ENCODE assay signal across 25 mouse cellular contexts in genomic region chr17:51191381-51191780, GRCm38 (mm10). TPM values are rescaled to one million over a fixed set of nuclear protein-coding genes. Genes with fewer than 3 reads are reported as not detected.
DNase-seq lines count a peak whose midpoint lies in the region; ATAC-seq and TF ChIP-seq lines count a peak whose summit lies in the region.
"Had no signal": no experiment of that assay in that cellular context is flagged by ENCODE, and none has a peak within 500 bp of the region (broad histone marks: within the 10 kb centered on the region; RNA-seq: fewer than 3 reads in every experiment).

No protein-coding gene starts in this region.

- H3K36me3 ChIP-seq in liver, adult 2 months (ENCODE audit: control insufficient read depth, insufficient read depth, low read length): no peaks in the 10 kb centered on the region
- H3K36me3 ChIP-seq in liver, postnatal 0 days (replicated peaks; ENCODE audit: insufficient read depth, low read length): no peaks in the 10 kb centered on the region
- no peaks in the 10 kb centered on the region for H3K36me3 ChIP-seq in heart, embryonic 12.5 days
- H3K36me3 ChIP-seq: G1E had no signal

- no peak overlapping the region for H3K4me2 ChIP-seq in liver, postnatal 0 days (ENCODE audit: low read depth, low read length)
- H3K4me2 ChIP-seq in heart, embryonic 12.5 days: no peak overlapping the region

- 100% methylated on average over 1 of the region's 1 CpGs for WGBS in liver, adult 2 months
- WGBS in liver, postnatal 0 days (ENCODE audit: insufficient replicate concordance): 78% methylated on average over 1 of the region's 1 CpGs
- 82% methylated on average over 1 of the region's 1 CpGs for WGBS in heart, embryonic 12.5 days

- peak; percentile 7 for DNase-seq in adrenal gland, adult 2 months
- no peak for DNase-seq in adrenal gland, postnatal 4 days (ENCODE audit: low spot score in 2 of 2)
- peak; percentile 7 for DNase-seq in adrenal gland, postnatal 14 days
- no peak for DNase-seq in adrenal gland, adult 18-20 months (ENCODE audit: low spot score in 2 of 2)
- DNase-seq in liver, adult 2 months (ENCODE audit: extremely low read depth, low read depth, low spot score): peak; percentile 37
- DNase-seq in liver, postnatal 0 days: no peak
- peak; percentile 67 for DNase-seq in adipocyte (ENCODE audit: low spot score)
- DNase-seq: adrenal gland, adult 8-10 months; adrenal gland, postnatal 10 days; adrenal gland, postnatal 25 days; adrenal gland, postnatal 36 days; B cell, adult 2 months; cerebellum, adult 11 months; cerebellum, adult 11-12 months; cerebellum, adult 18-20 months; cerebellum, adult 2 months; cerebellum, adult 8-10 months; cerebellum, adult 9-10 months; cerebellum, adult 9-11 months had no signal

- no peak for ATAC-seq in liver, postnatal 0 days
- ATAC-seq in heart, embryonic 12.5 days (ENCODE audit: insufficient number of reproducible peaks, low FRiP score): no peak
- ATAC-seq: activated CD4-positive, CD25-positive, alpha-beta regulatory T cell, adult 4 months; CD4-positive, CD25-positive, alpha-beta regulatory T cell, adult 4 months; Patski had no signal

- H3K4me1 ChIP-seq in liver, adult 2 months (ENCODE audit: control insufficient read depth, insufficient read depth, low read length): no peaks in the 10 kb centered on the region
- H3K4me1 ChIP-seq in liver, postnatal 0 days (ENCODE audit: insufficient read depth): no peaks in the 10 kb centered on the region
- H3K4me1 ChIP-seq in heart, embryonic 12.5 days (replicated peaks): no peaks in the 10 kb centered on the region

- TF ChIP-seq CTCF in liver, adult 2 months (IDR thresholded peaks at IDR 0.05; ENCODE audit: low read depth, low read length): no peak
- TF ChIP-seq CTCF in liver, postnatal 0 days (IDR thresholded peaks at IDR 0.05; ENCODE audit: low read depth): no peak

- H3K27me3 ChIP-seq in liver, adult 2 months (ENCODE audit: control insufficient read depth, insufficient read depth, low read length): no peaks in the 10 kb centered on the region
- H3K27me3 ChIP-seq in liver, postnatal 0 days (ENCODE audit: insufficient read depth, low read length): no peaks in the 10 kb centered on the region
- no peaks in the 10 kb centered on the region for H3K27me3 ChIP-seq in heart, embryonic 12.5 days (replicated peaks)
- H3K27me3 ChIP-seq: CH12.LX had no signal

- no peak for TF ChIP-seq EP300 in liver, postnatal 0 days (IDR thresholded peaks at IDR 0.05; ENCODE audit: low read depth)

- no peaks in the 10 kb centered on the region for H3K9me3 ChIP-seq in liver, postnatal 0 days (ENCODE audit: low read length)
- no peaks in the 10 kb centered on the region for H3K9me3 ChIP-seq in heart, embryonic 12.5 days (replicated peaks)
- H3K9me3 ChIP-seq: G1E had no signal

- no peaks in the 10 kb centered on the region for H3K79me2 ChIP-seq in liver, adult 2 months (ENCODE audit: control insufficient read depth, insufficient read depth, low read length)

- H3K4me3 ChIP-seq in liver, adult 2 months (ENCODE audit: insufficient read depth, low read depth, low read length): no peak overlapping the region
- no peak overlapping the region for H3K4me3 ChIP-seq in liver, postnatal 0 days (ENCODE audit: low read depth, low read length)
- no peak overlapping the region for H3K4me3 ChIP-seq in heart, embryonic 12.5 days

- H3K9ac ChIP-seq in liver, adult 2 months (ENCODE audit: low read depth, low read length): no peak overlapping the region
- no peak overlapping the region for H3K9ac ChIP-seq in liver, postnatal 0 days (replicated peaks)
- no peak overlapping the region for H3K9ac ChIP-seq in heart, embryonic 12.5 days

- TF ChIP-seq POLR2A in liver, adult 2 months (IDR thresholded peaks at IDR 0.05; ENCODE audit: extremely low read depth, insufficient read depth, low read length): no peak

- no peak overlapping the region for H3K27ac ChIP-seq in liver, adult 2 months (replicated peaks; ENCODE audit: insufficient read depth, low read depth, low read length)
- no peak overlapping the region for H3K27ac ChIP-seq in liver, postnatal 0 days (ENCODE audit: low read depth)
- no peak overlapping the region for H3K27ac ChIP-seq in heart, embryonic 12.5 days (ENCODE audit: poor library complexity, severe bottlenecking)

RNA-seq across cellular contexts. Expression of gene Tbc1d5, which starts 12.2 kb away (rescaled TPM):
- total RNA-seq in adrenal gland, adult 2 months (2021): 10 to 100 TPM; 20.5 to 22.2 TPM
- polyA plus RNA-seq in adrenal gland, adult 2 months (2012; rRNA removed): 9.3 and 10.8 TPM in 2 replicates
- 10 to 100 TPM; 27.8 to 31.1 TPM for total RNA-seq in adrenal gland, postnatal 4 days (2021)
- total RNA-seq in adrenal gland, postnatal 14 days (2021): 20.7 and 20.9 TPM in 2 replicates
- 10 to 100 TPM; 19.8 to 22.0 TPM for total RNA-seq in adrenal gland, adult 18-20 months (2021)
- 8.9 TPM in 2 replicates for total RNA-seq in liver, adult 2 months (2014; rRNA removed)
- 5.2 TPM in 2 replicates for polyA plus RNA-seq in liver, adult 2 months (2012; rRNA removed)
- 2.1 and 2.5 TPM in 2 replicates for polyA plus RNA-seq in liver, postnatal 0 days (2015; fragmentation: Nextera tagmentation; extraction: Ambion mirVana)
- 10.8 and 11.3 TPM in 2 replicates for polyA plus RNA-seq in heart, embryonic 12.5 days (2016; fragmentation: Nextera tagmentation; extraction: Ambion mirVana)

Comparison
In these comparisons a context has a peak if more than half of its experiments do, and no peak if none do; other contexts are left out.
1. DNase-seq: peak in adrenal gland, adult 2 months (single experiment), adrenal gland, postnatal 14 days (single experiment), liver, adult 2 months (single experiment) and adipocyte (single experiment); none in adrenal gland, postnatal 4 days (0 of 2), adrenal gland, adult 18-20 months (0 of 2) and liver, postnatal 0 days (single experiment).